In the genomic region with DNA sequence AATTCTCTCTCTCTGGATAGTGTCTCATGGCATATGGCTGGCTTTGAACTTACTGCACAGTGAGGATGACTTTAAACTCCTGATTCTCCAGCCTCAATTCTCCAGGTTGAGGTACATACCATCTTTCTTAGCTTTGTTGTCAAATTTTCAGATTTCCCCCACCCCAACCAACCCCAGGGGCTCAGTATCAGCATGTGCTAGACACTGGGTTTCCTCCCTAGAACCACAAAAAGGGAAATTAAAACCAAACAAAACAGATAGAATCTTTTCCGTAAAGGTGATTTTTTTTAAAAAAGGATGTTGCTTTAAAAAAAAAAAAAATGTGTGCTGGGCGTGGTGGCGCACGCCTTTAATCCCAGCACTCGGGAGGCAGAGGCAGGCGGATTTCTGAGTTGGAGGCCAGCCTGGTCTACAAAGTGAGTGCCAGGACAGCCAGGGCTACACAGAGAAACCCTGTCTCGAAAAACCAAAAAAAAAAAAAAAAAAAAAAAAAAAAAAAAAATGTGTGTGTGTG, we compare ENCODE assay signal across 6 mouse cellular contexts. TPM values are rescaled to one million over a fixed set of nuclear protein-coding genes. Genes with fewer than 3 reads are reported as not detected.
A peak's percentile ranks its signal among the peaks of the same experiment; 100 is the strongest.
DNase-seq lines count a peak whose midpoint lies in the region; ATAC-seq and TF ChIP-seq lines count a peak whose summit lies in the region.
"Not testable (repeated sequence)": the region's sequence is repeated elsewhere in the genome, so short reads cannot be mapped to it uniquely, and the experiment has no call there.

No protein-coding gene starts in this region.

- in situ Hi-C loops in ES-E14 (cut with MboI; ENCODE audit: low sequenced_read_pairs in 2 of 2, unreplicated experiment in 2 of 2) = loop anchor here in 1 of 2 experiments (10.0 kb wide), 1 partner anchor 59 kb away; no protein-coding TSS in a partner anchor

- 0 out of 2 replicates have a peak, but pooled peaks have one; percentile 5 for ATAC-seq in granulocyte monocyte progenitor cell, adult 5-6 weeks (replicated peaks; ENCODE audit: poor library complexity, severe bottlenecking)

- not testable (repeated sequence) for H3K9me3 ChIP-seq in ES-E14 (ENCODE audit: control insufficient read depth, insufficient read depth, low read depth, low read length)

- peaks cover 3 to 10% of the 10 kb centered on the region in 2 experiments for H3K4me1 ChIP-seq in ES-E14 (ENCODE audit: control insufficient read depth in 2 of 2, insufficient read depth in 2 of 2, low read length in 2 of 2, poor library complexity in 1 of 2)

- H3K9ac ChIP-seq in ES-E14 (ENCODE audit: insufficient read depth, low read depth, low read length, poor library complexity, severe bottlenecking) = not testable (repeated sequence)

- not testable (repeated sequence) for H3K36me3 ChIP-seq in ES-E14 (ENCODE audit: control insufficient read depth, insufficient read depth, low read length, poor library complexity, severe bottlenecking)

- H3K27ac ChIP-seq in ES-E14 (ENCODE audit: insufficient read depth, low read depth, low read length, poor library complexity, severe bottlenecking) = not testable (repeated sequence)

- not testable (repeated sequence) for H3K4me3 ChIP-seq in ES-E14 (ENCODE audit: insufficient read depth in 1 of 2, low read depth in 1 of 2, low read length in 2 of 2, poor library complexity in 1 of 2, severe bottlenecking in 1 of 2)

- DNase-seq in 416B (ENCODE audit: low read depth) = peak; percentile 58
- DNase-seq in CD4-positive, CD25-positive, alpha-beta regulatory T cell, adult 2 months (ENCODE audit: low read depth, low spot score) = peak; percentile 38
- DNase-seq in ES-E14 (ENCODE audit: low read depth, low spot score) = not testable (repeated sequence)
- peak; percentile 16 for DNase-seq in T-cell, adult 2 months (ENCODE audit: low spot score)
- peak; percentile 39 for DNase-seq in induced T-regulatory cell, adult 2 months (ENCODE audit: low read depth)

TF ChIP-seq in ES-E14, 5 proteins besides CTCF, POLR2A, EP300 and RAD21:
- peak; percentile 73; the same call in 1 of the 2 replicates for TF ChIP-seq ZNF384 (IDR thresholded peaks at IDR 0.05; ENCODE audit: low read depth, low read length)
TF ChIP-seq in ES-E14: peak in this region for 1; not testable (repeated sequence) for 4.

RNA-seq across cellular contexts. Expression of a gene that starts 5.9 kb away (rescaled TPM):
- total RNA-seq in ES-E14 (2012; rRNA removed) = 4.4 and 4.8 TPM in 2 replicates
- 11.9 and 21.9 TPM in 2 replicates for total RNA-seq in granulocyte monocyte progenitor cell, adult 5-6 weeks (2014; fragmentation: Nextera tagmentation)
- 6.3 and 9.8 TPM in 2 replicates for total RNA-seq in granulocyte monocyte progenitor cell, adult 5-6 weeks (2017)

RNA-seq across cellular contexts. Expression of a gene that starts 6.0 kb away (rescaled TPM):
- total RNA-seq in ES-E14 (2012; rRNA removed) = 83.5 and 95.4 TPM in 2 replicates
- 33.4 and 34.6 TPM in 2 replicates for total RNA-seq in granulocyte monocyte progenitor cell, adult 5-6 weeks (2014; fragmentation: Nextera tagmentation)
- 35.2 and 47.4 TPM in 2 replicates for total RNA-seq in granulocyte monocyte progenitor cell, adult 5-6 weeks (2017)
